In genomic region chr14:12284141-12284912, GRCm38 (mm10) we compare ENCODE assay signal across 8 mouse cellular contexts. TPM values are rescaled to one million over a fixed set of nuclear protein-coding genes. Genes with fewer than 3 reads are reported as not detected.
A peak's percentile ranks its signal among the peaks of the same experiment; 100 is the strongest.
DNase-seq lines count a peak whose midpoint lies in the region; ATAC-seq and TF ChIP-seq lines count a peak whose summit lies in the region.

Gene 3830406C13Rik, plus strand, starts transcription at chr14:12284173.

- TF ChIP-seq EP300 in liver, postnatal 0 days (IDR thresholded peaks at IDR 0.05; ENCODE audit: low read depth) = no peak

- under 1% methylated on average over 48 of the region's 48 CpGs for WGBS in forebrain, embryonic 13.5 days
- under 1% methylated on average over 48 of the region's 48 CpGs for WGBS in large intestine, adult 2 months
- 2% methylated on average over 48 of the region's 48 CpGs for WGBS in liver, postnatal 0 days (ENCODE audit: insufficient replicate concordance)
- 2% methylated on average over 48 of the region's 48 CpGs for WGBS in neural tube, embryonic 14.5 days

- ATAC-seq in forebrain, embryonic 13.5 days = peak; percentile 99
- ATAC-seq in liver, postnatal 0 days = peak; percentile 92
- peak; percentile 99 for ATAC-seq in neural tube, embryonic 14.5 days (ENCODE audit: low read depth)

- TF ChIP-seq CTCF in E14TG2a.4 (conservative IDR thresholded peaks at IDR 0.05; ENCODE audit: low read length) = no peak
- no peak for TF ChIP-seq CTCF in liver, postnatal 0 days (IDR thresholded peaks at IDR 0.05; ENCODE audit: low read depth)

- H3K27ac ChIP-seq in forebrain, embryonic 13.5 days = peak within 1 kb of the TSS; percentile 86
- peak within 1 kb of the TSS; percentile 98 for H3K27ac ChIP-seq in liver, postnatal 0 days (ENCODE audit: low read depth)
- H3K27ac ChIP-seq in neural tube, embryonic 14.5 days (ENCODE audit: low read depth, low read length) = peak within 1 kb of the TSS; percentile 84

- H3K36me3 ChIP-seq in E14TG2a.4 (ENCODE audit: insufficient read depth, low read length) = peaks cover 7% of the 10 kb centered on the region; the same call in 1 of the 2 replicates
- H3K36me3 ChIP-seq in forebrain, embryonic 13.5 days (ENCODE audit: poor library complexity, severe bottlenecking) = no peaks in the 10 kb centered on the region
- no peaks in the 10 kb centered on the region; the same call in 1 of the 2 replicates for H3K36me3 ChIP-seq in liver, postnatal 0 days (replicated peaks; ENCODE audit: insufficient read depth, low read length)
- no peaks in the 10 kb centered on the region for H3K36me3 ChIP-seq in neural tube, embryonic 14.5 days (ENCODE audit: control insufficient read depth, insufficient read depth, low read length)

- DNase-seq in c-Kit-positive CD71-positive TER-119-positive erythroid progenitor cells, embryonic 14.5 days (ENCODE audit: low spot score) = peak; percentile 76
- peak; percentile 89 to 92 for DNase-seq in heart, postnatal 10 days
- peak; percentile 45 for DNase-seq in large intestine, adult 2 months (ENCODE audit: low read depth, low spot score)
- peak; percentile 86 for DNase-seq in liver, postnatal 0 days
- DNase-seq in testis, postnatal 10 days (ENCODE audit: low spot score) = peak; percentile 91

- no peaks in the 10 kb centered on the region for H3K9me3 ChIP-seq in E14TG2a.4 (ENCODE audit: low read length)
- H3K9me3 ChIP-seq in forebrain, embryonic 13.5 days (replicated peaks) = no peaks in the 10 kb centered on the region
- no peaks in the 10 kb centered on the region for H3K9me3 ChIP-seq in liver, postnatal 0 days (ENCODE audit: low read length)
- no peaks in the 10 kb centered on the region for H3K9me3 ChIP-seq in neural tube, embryonic 14.5 days (ENCODE audit: control insufficient read depth, low read length)

- no peaks in the 10 kb centered on the region for H3K27me3 ChIP-seq in E14TG2a.4 (ENCODE audit: insufficient read depth, low read length)
- H3K27me3 ChIP-seq in forebrain, embryonic 13.5 days = no peaks in the 10 kb centered on the region
- no peaks in the 10 kb centered on the region for H3K27me3 ChIP-seq in liver, postnatal 0 days (ENCODE audit: insufficient read depth, low read length)
- no peaks in the 10 kb centered on the region for H3K27me3 ChIP-seq in neural tube, embryonic 14.5 days (ENCODE audit: control insufficient read depth, insufficient read depth, low read length)

- H3K9ac ChIP-seq in forebrain, embryonic 13.5 days = peak within 1 kb of the TSS; percentile 85
- H3K9ac ChIP-seq in liver, postnatal 0 days (replicated peaks) = peak within 1 kb of the TSS; percentile 97
- H3K9ac ChIP-seq in neural tube, embryonic 14.5 days (replicated peaks; ENCODE audit: low read depth, low read length) = peak within 1 kb of the TSS; percentile 87

- H3K4me2 ChIP-seq in forebrain, embryonic 13.5 days = peak within 1 kb of the TSS; percentile 73
- H3K4me2 ChIP-seq in liver, postnatal 0 days (ENCODE audit: low read depth, low read length) = peak within 1 kb of the TSS; percentile 81
- peak within 1 kb of the TSS; percentile 82 for H3K4me2 ChIP-seq in neural tube, embryonic 14.5 days (ENCODE audit: low read depth, low read length)

- intact Hi-C loops in heart, postnatal 10 days (cut with DNase I) = loop anchor here (5.0 kb wide), 1 partner anchor 127 kb away; no protein-coding TSS in a partner anchor

- no peaks in the 10 kb centered on the region for H3K4me1 ChIP-seq in E14TG2a.4 (replicated peaks; ENCODE audit: low read depth, low read length)
- H3K4me1 ChIP-seq in forebrain, embryonic 13.5 days = no peaks in the 10 kb centered on the region
- no peaks in the 10 kb centered on the region for H3K4me1 ChIP-seq in liver, postnatal 0 days (ENCODE audit: insufficient read depth)
- no peaks in the 10 kb centered on the region for H3K4me1 ChIP-seq in neural tube, embryonic 14.5 days (ENCODE audit: control insufficient read depth, insufficient read depth, low read length)

- H3K4me3 ChIP-seq in E14TG2a.4 (replicated peaks; ENCODE audit: low read length) = peak within 1 kb of the TSS; percentile 84
- peak within 1 kb of the TSS; percentile 74 for H3K4me3 ChIP-seq in forebrain, embryonic 13.5 days
- H3K4me3 ChIP-seq in liver, postnatal 0 days (ENCODE audit: low read depth, low read length) = peak within 1 kb of the TSS; percentile 93
- H3K4me3 ChIP-seq in neural tube, embryonic 14.5 days (ENCODE audit: low read depth, low read length) = peak within 1 kb of the TSS; percentile 93

RNA-seq across cellular contexts. Expression of gene 3830406C13Rik, which starts in this region (rescaled TPM):
- 36.9 and 41.9 TPM in 2 replicates for polyA plus RNA-seq in forebrain, embryonic 13.5 days (2015; fragmentation: Nextera tagmentation; extraction: Ambion mirVana)
- 10 to 100 TPM; 21.2 to 28.7 TPM for total RNA-seq in heart, postnatal 10 days (2021)
- 8.1 and 9.1 TPM in 2 replicates for polyA plus RNA-seq in large intestine, adult 2 months (2012; rRNA removed)
- 20.4 and 21.0 TPM in 2 replicates for polyA plus RNA-seq in liver, postnatal 0 days (2015; fragmentation: Nextera tagmentation; extraction: Ambion mirVana)
- polyA plus RNA-seq in neural tube, embryonic 14.5 days (2014; fragmentation: Nextera tagmentation; extraction: Ambion mirVana) = 37.4 and 37.6 TPM in 2 replicates

Comparison
In these comparisons a context has a peak if more than half of its experiments do, and no peak if none do; other contexts are left out.
1. Peak in every context shown above with its lines: DNase-seq, ATAC-seq, H3K4me3 ChIP-seq and H3K27ac ChIP-seq.